Mouse (Mus musculus) effector memory CD4-positive, alpha-beta T cell, adult 5 months (primary cell): ENCODE data around the gene Trem1. TPM values are rescaled to one million over a fixed set of nuclear protein-coding genes. Genes with fewer than 3 reads are reported as not detected.

Source experiments
- polyA plus RNA-seq: library from polyadenylated mRNA; unstranded; fragments of 100-300 nt; shearing (Covaris generic); gene quantifications from one replicate; pipeline ENCODE4 v1.2.1, GENCODE M21; 2017

Trem1 gene
- not detected for polyA plus RNA-seq

GRCm38 (mm10) chr17:48232518-48232917 lies at the start of gene Trem1:
Gene Trem1 (plus strand): TSS chr17:48232768.

GRCm38 (mm10) chr17:48247221-48247928 lies 14.8 kb downstream of the Trem1 start, which contains the start of gene Trem3:
Gene Trem3 (plus strand): TSS chr17:48247777.

DNA sequence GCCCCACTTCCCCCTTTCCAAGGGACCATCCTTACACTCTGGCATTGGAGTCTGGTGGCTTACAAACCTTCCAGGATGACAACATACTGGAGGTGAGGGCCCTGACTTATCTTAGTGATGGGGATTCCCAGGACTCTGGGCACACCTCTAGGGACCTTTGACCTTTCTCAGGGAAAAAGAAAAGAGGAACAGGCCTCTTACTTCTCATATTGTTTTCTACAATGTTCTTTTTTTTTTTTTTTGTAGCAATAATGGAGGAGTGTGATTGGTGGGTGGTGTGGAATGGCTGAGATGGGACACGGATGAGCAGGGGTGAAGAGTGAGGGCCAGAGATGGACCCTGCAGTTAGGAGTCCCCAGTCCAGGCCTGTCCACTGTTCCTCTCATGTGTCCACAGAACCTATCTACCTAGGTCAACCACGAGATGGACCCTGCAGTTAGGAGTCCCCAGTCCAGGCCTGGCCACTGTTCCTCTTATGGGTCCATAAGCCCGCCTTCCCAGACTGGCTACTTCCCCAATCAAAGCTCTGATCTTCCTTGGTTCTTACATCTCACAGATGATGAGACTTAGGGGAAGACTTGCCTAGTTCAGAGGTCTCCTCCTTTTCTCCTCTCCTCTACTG lies 31.3 kb downstream of the Trem1 start, which contains the start of gene Treml4:
Gene Treml4, plus strand, starts transcription at position 555 of the 622 bp plus-strand sequence.

Other genes starting within 250 kb of the Trem1 start
- gene 1700122O11Rik, start 194.5 kb upstream of the Trem1 start, polyA plus RNA-seq = not detected
- gene 1700067P10Rik, start 143.4 kb upstream of the Trem1 start, polyA plus RNA-seq = not detected
- gene 9830107B12Rik, start 86.5 kb upstream of the Trem1 start, polyA plus RNA-seq = not detected
- 0.14 TPM for gene A530064D06Rik, start 65.5 kb upstream of the Trem1 start, polyA plus RNA-seq
- gene Trem3, start 15.0 kb downstream of the Trem1 start, polyA plus RNA-seq = not detected
- not detected for gene Treml4, start 31.5 kb downstream of the Trem1 start, polyA plus RNA-seq
- 1.3 TPM for gene Treml2, start 66.7 kb downstream of the Trem1 start, polyA plus RNA-seq
- gene B430306N03Rik, start 83.4 kb downstream of the Trem1 start, polyA plus RNA-seq = 0.30 TPM
- gene Trem2, start 113.6 kb downstream of the Trem1 start, polyA plus RNA-seq = not detected
- gene Treml1, start 127.1 kb downstream of the Trem1 start, polyA plus RNA-seq = not detected
- 12.1 TPM for gene Nfya, start 177.1 kb downstream of the Trem1 start, polyA plus RNA-seq
- 48.0 TPM for gene Oard1, start 177.2 kb downstream of the Trem1 start, polyA plus RNA-seq
- 9.5 TPM for gene Apobec2, start 200.2 kb downstream of the Trem1 start, polyA plus RNA-seq
- gene Tspo2, start 218.8 kb downstream of the Trem1 start, polyA plus RNA-seq = 0.11 TPM
- gene Unc5cl, start 222.1 kb downstream of the Trem1 start, polyA plus RNA-seq = 9.5 TPM